Mouse (Mus musculus): ENCODE measurements around the gene Insyn1. TPM values are rescaled to one million over a fixed set of nuclear protein-coding genes. Genes with fewer than 3 reads are reported as not detected.
A peak's percentile ranks its signal among the peaks of the same experiment; 100 is the strongest.

The Insyn1 gene
- polyA plus RNA-seq, 1 experiment: 2.8 TPM

DNA sequence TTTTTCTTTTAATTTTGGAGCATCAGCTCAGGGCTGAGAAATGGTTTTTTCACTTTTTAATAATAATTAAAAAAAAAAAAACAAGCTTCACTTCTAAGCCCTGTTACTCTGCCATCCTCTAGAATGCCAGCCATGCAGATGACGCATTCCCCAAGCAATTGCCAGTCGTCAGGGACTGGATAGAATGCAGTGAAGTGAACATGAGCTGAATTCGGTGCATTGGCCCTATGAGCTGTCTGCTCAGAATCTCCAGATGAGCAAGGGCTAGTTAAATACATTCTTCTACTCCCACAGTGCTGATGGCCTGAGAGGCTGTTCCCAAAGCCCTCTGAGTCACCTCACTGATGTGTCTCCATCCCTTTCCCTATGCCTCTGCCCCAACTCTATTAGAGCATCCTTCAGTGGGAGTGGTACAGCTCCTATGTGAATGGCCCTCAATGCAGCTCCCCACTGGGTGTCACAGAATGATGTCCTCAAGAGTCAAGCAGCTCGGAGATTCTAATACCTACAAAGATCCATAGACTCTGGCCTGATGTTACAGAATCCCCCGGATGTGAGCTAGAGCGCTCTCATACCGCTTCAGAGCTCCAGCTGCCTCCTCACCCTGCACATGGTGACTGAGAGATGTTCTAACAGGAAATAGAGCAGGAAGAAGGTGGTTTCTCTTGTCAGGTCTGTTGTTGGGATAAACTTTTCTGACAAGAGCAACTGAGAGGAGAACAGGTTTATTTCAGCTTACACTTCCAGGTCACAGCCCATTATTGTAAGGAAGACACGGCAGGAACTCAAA is 19.0 kb downstream of the Insyn1 start:
- peaks cover 21% of the 10 kb centered on the region for H3K27me3 ChIP-seq (replicated peaks)
- H3K9me3 ChIP-seq: peaks cover 8% of the 10 kb centered on the region
- H3K4me3 ChIP-seq (replicated peaks): no peak overlapping the region
- TF ChIP-seq GATA1 (IDR thresholded peaks at IDR 0.05; ENCODE audit: borderline replicate concordance, low read length) (no peak), FLI1 (IDR thresholded peaks at IDR 0.05; ENCODE audit: low read length) (no peak)
- peaks cover 40% of the 10 kb centered on the region for H3K4me1 ChIP-seq
- no peaks in the 10 kb centered on the region for H3K36me3 ChIP-seq (replicated peaks; ENCODE audit: low read length)

DNA sequence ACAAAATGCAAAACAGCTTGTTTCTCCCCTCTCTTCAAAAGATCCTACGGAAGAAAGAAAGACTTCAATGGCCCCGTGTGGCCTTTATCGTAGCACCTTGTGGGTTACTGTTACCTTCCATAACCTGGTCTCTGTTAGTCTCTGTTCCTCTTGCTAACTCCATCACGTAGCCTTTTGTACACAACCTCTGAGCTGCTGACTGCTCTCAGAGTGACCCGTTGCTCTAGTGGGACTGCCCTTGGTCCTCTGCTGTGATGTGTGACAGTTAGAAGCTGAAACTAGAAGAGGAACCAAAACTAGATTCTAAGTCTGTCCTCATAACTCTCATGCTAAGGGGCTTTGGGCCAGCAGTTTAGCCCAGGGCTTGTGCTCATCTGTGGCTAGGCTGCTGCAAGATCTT is 22.0 kb downstream of the Insyn1 start:
- H3K4me1 ChIP-seq: peaks cover 56% of the 10 kb centered on the region
- peaks cover 35% of the 10 kb centered on the region for H3K27me3 ChIP-seq (replicated peaks)
- H3K4me3 ChIP-seq (replicated peaks): no peak overlapping the region
- no peak for TF ChIP-seq FLI1 (IDR thresholded peaks at IDR 0.05; ENCODE audit: low read length)
- TF ChIP-seq GATA1 (IDR thresholded peaks at IDR 0.05; ENCODE audit: borderline replicate concordance, low read length): no peak
- no peaks in the 10 kb centered on the region for H3K36me3 ChIP-seq (replicated peaks; ENCODE audit: low read length)
- H3K9me3 ChIP-seq: peaks cover 8% of the 10 kb centered on the region

DNA sequence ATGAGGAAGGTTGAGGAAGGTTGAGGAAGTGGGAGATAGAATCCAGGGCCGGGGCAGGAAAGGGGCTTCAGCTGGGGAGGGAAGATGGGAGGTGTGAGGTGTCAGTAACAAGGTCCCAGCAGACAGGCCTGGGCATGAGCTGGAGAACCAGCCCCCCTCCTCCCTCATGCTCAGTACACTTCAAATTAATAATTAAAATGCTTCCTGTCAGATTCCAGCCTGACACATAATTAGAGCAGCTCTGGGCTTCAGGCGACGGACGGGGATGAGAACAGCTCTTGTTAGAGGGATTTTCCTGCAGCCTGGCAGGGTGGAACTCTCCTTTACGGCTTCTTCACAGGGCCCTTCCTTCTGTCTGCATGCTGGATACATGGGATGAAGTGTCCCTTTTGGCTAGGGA is 25.3 kb downstream of the Insyn1 start:
- peaks cover 47% of the 10 kb centered on the region for H3K4me1 ChIP-seq
- H3K27me3 ChIP-seq (replicated peaks): peaks cover 41% of the 10 kb centered on the region
- H3K9me3 ChIP-seq: no peaks in the 10 kb centered on the region
- TF ChIP-seq GATA1 (IDR thresholded peaks at IDR 0.05; ENCODE audit: borderline replicate concordance, low read length): no peak
- TF ChIP-seq FLI1 (IDR thresholded peaks at IDR 0.05; ENCODE audit: low read length): no peak
- H3K36me3 ChIP-seq (replicated peaks; ENCODE audit: low read length): no peaks in the 10 kb centered on the region
- H3K4me3 ChIP-seq (replicated peaks): no peak overlapping the region

DNA sequence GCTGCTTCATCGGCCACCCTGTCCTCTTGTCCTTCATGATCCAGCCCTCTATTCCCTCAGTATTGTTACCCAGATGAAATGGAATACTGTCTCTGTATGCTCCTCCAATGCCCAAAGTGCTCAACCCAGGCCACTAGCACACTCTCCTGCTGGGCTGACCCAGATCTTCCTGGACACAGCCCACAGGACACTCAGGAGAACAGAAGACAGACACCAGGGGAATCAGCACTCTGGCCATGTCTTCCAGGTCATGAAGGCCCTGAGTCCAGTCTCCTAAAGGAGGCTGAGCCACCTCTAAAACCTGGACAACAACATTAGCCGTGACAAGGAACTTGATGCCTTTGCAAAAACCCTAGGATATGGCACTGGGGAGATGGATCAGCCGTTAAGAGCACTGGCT is 28.1 kb downstream of the Insyn1 start:
- TF ChIP-seq GATA1 (IDR thresholded peaks at IDR 0.05; ENCODE audit: borderline replicate concordance, low read length) (no peak), FLI1 (IDR thresholded peaks at IDR 0.05; ENCODE audit: low read length) (no peak)

DNA sequence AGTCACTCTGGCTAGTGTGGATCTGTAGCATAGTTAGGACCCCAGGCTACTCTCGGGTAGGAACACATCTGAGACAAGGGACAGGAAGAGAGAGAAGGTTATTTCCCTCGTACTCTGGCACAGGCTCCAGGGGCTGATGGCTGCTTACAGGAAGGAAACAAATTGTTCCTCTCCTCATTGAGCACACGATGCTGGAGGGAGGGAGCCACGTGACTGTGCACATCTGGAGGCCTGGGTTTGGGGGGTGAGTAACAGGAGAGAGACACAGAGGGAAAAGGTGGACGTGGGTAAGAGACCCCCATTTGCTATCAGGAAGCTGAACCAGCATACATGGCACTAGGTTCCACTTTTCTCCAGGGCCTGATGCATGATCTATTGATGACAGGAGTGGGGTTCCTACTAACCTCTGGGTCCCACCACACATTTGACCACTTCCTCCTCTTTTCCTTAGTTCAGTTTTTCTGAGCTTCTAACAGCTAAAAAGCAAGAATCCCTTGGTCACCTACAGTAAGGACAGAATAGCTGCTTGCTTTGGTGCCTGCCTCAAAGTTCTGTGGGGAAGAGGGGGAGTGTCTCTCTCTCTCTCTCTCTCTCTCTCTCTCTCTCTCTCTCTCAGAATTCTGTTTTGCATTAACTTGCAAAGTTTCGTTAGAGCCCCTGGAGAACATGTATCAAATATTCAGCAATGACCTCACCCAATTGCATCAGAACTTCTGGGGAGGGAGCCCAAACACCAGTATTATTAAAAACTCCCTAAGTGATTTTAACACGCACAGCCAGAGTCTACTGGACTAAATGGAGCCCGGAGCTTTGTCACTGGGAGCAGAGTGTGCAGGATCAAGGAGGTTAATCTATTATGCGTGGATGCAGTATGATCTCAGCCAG is 29.7 kb downstream of the Insyn1 start:
- Histone ChIP-seq H3K27me3 (replicated peaks) (peaks cover 26% of the 10 kb centered on the region), H3K4me1 (peaks cover 68% of the 10 kb centered on the region), H3K4me3 (replicated peaks) (peak overlapping the region; percentile 35), H3K36me3 (replicated peaks; ENCODE audit: low read length) (no peaks in the 10 kb centered on the region), H3K9me3 (no peaks in the 10 kb centered on the region)
- TF ChIP-seq GATA1 (IDR thresholded peaks at IDR 0.05; ENCODE audit: borderline replicate concordance, low read length) (no peak), FLI1 (IDR thresholded peaks at IDR 0.05; ENCODE audit: low read length) (no peak)

More for the DNA sequence above, 28.1 kb downstream of the Insyn1 start:
- Histone ChIP-seq H3K36me3 (replicated peaks; ENCODE audit: low read length) (no peaks in the 10 kb centered on the region), H3K4me1 (peaks cover 62% of the 10 kb centered on the region), H3K9me3 (no peaks in the 10 kb centered on the region), H3K27me3 (replicated peaks) (peaks cover 32% of the 10 kb centered on the region), H3K4me3 (replicated peaks) (no peak overlapping the region)

DNA sequence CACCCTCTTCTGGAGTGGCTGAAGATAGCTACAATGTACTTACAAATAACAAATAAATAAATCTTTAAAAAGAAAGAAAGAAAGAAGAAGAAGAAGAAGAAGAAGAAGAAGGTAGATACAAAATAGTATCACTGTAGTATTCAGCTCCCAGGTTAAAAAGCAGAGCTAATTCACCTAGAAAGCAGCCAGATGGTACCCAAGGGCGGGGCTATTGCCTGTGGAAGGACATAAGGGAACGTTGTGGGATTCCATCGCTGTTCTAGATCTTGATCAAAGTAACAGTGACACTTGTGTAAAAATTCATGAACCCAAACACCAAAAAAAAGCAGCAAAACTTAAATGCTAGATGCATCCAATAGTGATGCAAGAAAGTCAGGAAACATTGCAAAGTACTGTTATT is 31.6 kb downstream of the Insyn1 start:
- Histone ChIP-seq H3K4me3 (replicated peaks) (no peak overlapping the region), H3K36me3 (replicated peaks; ENCODE audit: low read length) (no peaks in the 10 kb centered on the region), H3K4me1 (peaks cover 52% of the 10 kb centered on the region), H3K27me3 (replicated peaks) (peaks cover 11% of the 10 kb centered on the region), H3K9me3 (no peaks in the 10 kb centered on the region)
- TF ChIP-seq GATA1 (IDR thresholded peaks at IDR 0.05; ENCODE audit: borderline replicate concordance, low read length) (no peak), FLI1 (IDR thresholded peaks at IDR 0.05; ENCODE audit: low read length) (no peak)

DNA sequence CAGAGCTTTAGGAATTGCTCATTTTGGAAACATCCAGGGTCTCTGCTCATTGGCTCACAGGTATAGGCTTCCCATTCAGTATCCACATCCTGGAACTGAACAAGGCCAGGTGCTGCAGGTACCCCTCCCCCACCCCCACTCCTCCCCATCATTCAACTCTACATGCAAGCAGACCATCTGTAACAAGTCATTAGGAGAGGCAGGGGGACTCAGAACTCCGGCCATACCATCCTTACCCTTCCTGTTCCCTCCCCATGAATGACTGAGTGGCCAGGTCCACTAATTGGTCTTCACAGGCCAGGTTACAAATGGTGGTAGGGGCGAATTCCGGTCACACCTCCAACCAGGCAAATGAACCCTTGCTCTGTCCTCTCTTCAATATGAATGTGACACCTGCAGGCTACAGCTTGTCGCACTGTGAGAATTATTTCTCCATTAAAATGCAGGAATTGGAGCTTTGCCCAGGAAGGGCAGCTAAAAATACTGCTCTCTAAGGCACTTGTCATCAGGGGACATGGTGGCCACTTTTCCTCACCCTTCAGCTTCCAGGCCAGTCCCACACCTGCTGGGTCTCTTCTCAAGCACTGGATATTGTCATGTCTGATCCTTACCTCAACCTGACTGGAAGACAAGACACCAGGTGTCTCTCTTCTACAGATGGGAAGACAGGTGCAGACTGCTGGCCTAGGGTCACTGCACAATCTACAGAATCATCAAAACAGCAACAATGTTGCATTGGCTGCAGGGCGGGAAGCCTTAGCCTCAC is 32.6 kb downstream of the Insyn1 start:
- Histone ChIP-seq H3K36me3 (replicated peaks; ENCODE audit: low read length) (peaks cover 7% of the 10 kb centered on the region), H3K4me1 (peaks cover 45% of the 10 kb centered on the region), H3K9me3 (no peaks in the 10 kb centered on the region), H3K4me3 (replicated peaks) (no peak overlapping the region), H3K27me3 (replicated peaks) (peaks cover 5% of the 10 kb centered on the region)
- TF ChIP-seq FLI1 (IDR thresholded peaks at IDR 0.05; ENCODE audit: low read length) (no peak), GATA1 (IDR thresholded peaks at IDR 0.05; ENCODE audit: borderline replicate concordance, low read length) (no peak)

DNA sequence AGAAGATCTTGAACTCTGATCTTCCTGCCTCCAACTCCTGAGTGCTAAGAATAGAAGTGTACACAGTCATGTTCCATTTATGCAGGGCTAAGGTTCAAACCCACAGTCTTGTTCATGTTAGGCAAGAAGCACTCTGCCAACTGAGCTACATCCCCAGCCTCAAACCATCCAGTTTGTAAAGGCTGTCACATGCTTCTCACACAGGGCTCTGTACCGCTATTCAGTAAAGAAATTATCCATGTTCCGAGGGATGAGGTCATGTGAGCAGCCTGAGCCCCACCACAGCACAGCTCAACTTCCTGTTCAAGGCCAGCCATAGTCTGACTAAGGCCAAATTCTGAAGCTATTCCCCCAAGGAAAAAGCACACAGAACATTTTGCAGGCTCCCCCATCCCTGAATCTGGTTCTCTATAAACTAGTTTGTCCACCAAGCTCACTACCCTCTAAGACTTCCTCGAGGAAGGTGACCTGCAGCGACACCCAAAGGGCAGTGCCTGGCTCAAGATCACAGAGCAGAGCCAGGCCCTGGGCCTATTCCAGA is 33.5 kb downstream of the Insyn1 start:
- Histone ChIP-seq H3K36me3 (replicated peaks; ENCODE audit: low read length) (peaks cover 8% of the 10 kb centered on the region), H3K9me3 (no peaks in the 10 kb centered on the region), H3K4me1 (peaks cover 45% of the 10 kb centered on the region), H3K4me3 (replicated peaks) (peak overlapping the region; percentile 42), H3K27me3 (replicated peaks) (peaks cover 8% of the 10 kb centered on the region)
- no peak for TF ChIP-seq GATA1 (IDR thresholded peaks at IDR 0.05; ENCODE audit: borderline replicate concordance, low read length)
- no peak for TF ChIP-seq FLI1 (IDR thresholded peaks at IDR 0.05; ENCODE audit: low read length)

DNA sequence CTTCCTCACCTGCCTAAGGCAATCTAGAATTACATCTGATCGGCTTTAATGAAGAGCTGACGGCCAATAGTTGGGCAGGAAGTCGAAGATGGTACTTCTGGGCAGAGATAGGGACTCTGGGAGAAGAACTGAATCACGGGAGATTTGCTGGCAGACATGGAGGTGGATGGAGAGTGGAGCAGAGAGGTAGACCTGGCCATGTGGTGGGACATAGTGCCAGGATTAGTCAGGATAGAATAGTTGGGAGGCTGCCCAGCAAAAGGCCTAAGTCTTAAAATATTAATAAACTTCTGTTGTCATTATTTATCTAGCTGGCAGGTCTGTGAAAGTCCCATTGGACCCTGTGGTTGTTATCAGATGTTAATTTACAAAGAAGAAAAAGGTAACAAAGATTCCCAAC is 36.7 kb downstream of the Insyn1 start:
- H3K36me3 ChIP-seq (replicated peaks; ENCODE audit: low read length): peaks cover 16% of the 10 kb centered on the region
- peaks cover 26% of the 10 kb centered on the region for H3K4me1 ChIP-seq
- peaks cover 32% of the 10 kb centered on the region for H3K27me3 ChIP-seq (replicated peaks)
- no peaks in the 10 kb centered on the region for H3K9me3 ChIP-seq
- no peak for TF ChIP-seq GATA1 (IDR thresholded peaks at IDR 0.05; ENCODE audit: borderline replicate concordance, low read length)
- H3K4me3 ChIP-seq (replicated peaks): no peak overlapping the region
